In the genomic region with DNA sequence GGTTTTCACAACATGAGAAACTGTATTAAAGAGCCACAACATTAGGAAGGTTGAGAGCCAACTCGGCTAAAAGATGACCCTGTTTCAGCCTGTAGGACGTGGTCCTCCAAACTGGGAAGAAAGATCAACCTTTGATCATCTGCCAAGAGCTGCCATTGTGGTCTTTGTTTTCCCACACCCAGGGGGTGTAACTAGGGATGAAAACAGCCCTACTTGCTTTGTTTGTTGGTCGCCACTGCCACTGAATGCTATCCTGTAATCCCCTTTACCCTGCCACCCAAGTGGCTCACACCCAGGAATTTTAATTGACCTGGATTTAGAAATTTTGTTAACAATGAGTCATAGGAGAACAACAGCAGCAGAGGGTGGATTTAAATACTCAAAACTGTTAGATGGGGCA, we compare ENCODE assay signal across 27 mouse cellular contexts.
DNase-seq lines count a peak whose midpoint lies in the region; ATAC-seq lines count a peak whose summit lies in the region.
"Had no signal": no experiment of that assay in that cellular context is flagged by ENCODE, and none has a peak within 500 bp of the region (broad histone marks: within the 10 kb centered on the region; RNA-seq: fewer than 3 reads in every experiment).

No protein-coding gene starts in this region.

- WGBS in forebrain, embryonic 14.5 days = 11% methylated on average over 3 of the region's 3 CpGs
- WGBS in forebrain, embryonic 13.5 days = 11% methylated on average over 3 of the region's 3 CpGs
- 22% methylated on average over 3 of the region's 3 CpGs for WGBS in midbrain, embryonic 14.5 days
- WGBS in midbrain, embryonic 15.5 days = 20% methylated on average over 3 of the region's 3 CpGs

- H3K4me1 ChIP-seq in forebrain, embryonic 14.5 days (ENCODE audit: control insufficient read depth, insufficient read depth, low read length) = no peaks in the 10 kb centered on the region
- peaks cover 8% of the 10 kb centered on the region; the same call in 1 of the 2 replicates for H3K4me1 ChIP-seq in forebrain, embryonic 13.5 days
- no peaks in the 10 kb centered on the region for H3K4me1 ChIP-seq in midbrain, embryonic 14.5 days (ENCODE audit: control insufficient read depth, insufficient read depth, low read length)
- H3K4me1 ChIP-seq in midbrain, embryonic 15.5 days = no peaks in the 10 kb centered on the region
- H3K4me1 ChIP-seq: embryonic facial prominence, embryonic 13.5 days; forebrain, embryonic 15.5 days; intestine, embryonic 15.5 days; limb, embryonic 13.5 days; lung, embryonic 15.5 days; midbrain, embryonic 12.5 days; neural tube, embryonic 15.5 days had no signal

- H3K27me3 ChIP-seq in forebrain, embryonic 14.5 days (replicated peaks; ENCODE audit: control insufficient read depth, insufficient read depth, low read length) = no peaks in the 10 kb centered on the region
- 0 out of 2 replicates have a peak, but pooled peaks cover 6% of the 10 kb centered on the region for H3K27me3 ChIP-seq in forebrain, embryonic 13.5 days
- H3K27me3 ChIP-seq in midbrain, embryonic 14.5 days (ENCODE audit: control insufficient read depth, insufficient read depth, low read length) = no peaks in the 10 kb centered on the region
- no peaks in the 10 kb centered on the region; the same call in 1 of the 2 replicates for H3K27me3 ChIP-seq in midbrain, embryonic 15.5 days (replicated peaks)
- H3K27me3 ChIP-seq: forebrain, embryonic 15.5 days; intestine, embryonic 15.5 days; lung, embryonic 15.5 days; neural tube, embryonic 15.5 days had no signal

- DNase-seq in forebrain, embryonic 14.5 days (ENCODE audit: low spot score) = peak; percentile 48
- peak; percentile 46 for DNase-seq in midbrain, embryonic 14.5 days
- peak; percentile 66 for DNase-seq in ZHBTc4 (ENCODE audit: low read depth, low spot score)
- peak; percentile 92 for DNase-seq in retina, postnatal 1 day
- DNase-seq in heart, adult 18-20 months = no peak
- DNase-seq: adrenal gland, postnatal 14 days; cerebellum, adult 2 months; embryo, embryonic 11 days; gastrocnemius, postnatal 10 days; heart, postnatal 14 days; kidney, adult 2 months; kidney, postnatal 36 days; lung, postnatal 36 days had no signal

- H3K4me3 ChIP-seq in forebrain, embryonic 14.5 days (ENCODE audit: low read depth, low read length) = no peak overlapping the region
- no peak overlapping the region for H3K4me3 ChIP-seq in forebrain, embryonic 13.5 days
- no peak overlapping the region for H3K4me3 ChIP-seq in midbrain, embryonic 14.5 days (replicated peaks; ENCODE audit: low read depth, low read length)
- no peak overlapping the region for H3K4me3 ChIP-seq in midbrain, embryonic 15.5 days
- H3K4me3 ChIP-seq: embryonic facial prominence, embryonic 13.5 days; forebrain, embryonic 15.5 days; hindbrain, embryonic 10.5 days; intestine, embryonic 15.5 days; layer of hippocampus, adult 2 months; limb, embryonic 13.5 days; lung, embryonic 15.5 days; midbrain, embryonic 12.5 days; neural tube, embryonic 15.5 days had no signal

- no peaks in the 10 kb centered on the region for H3K9me3 ChIP-seq in forebrain, embryonic 14.5 days (replicated peaks; ENCODE audit: control insufficient read depth, low read length)
- H3K9me3 ChIP-seq in forebrain, embryonic 13.5 days (replicated peaks) = no peaks in the 10 kb centered on the region
- no peaks in the 10 kb centered on the region for H3K9me3 ChIP-seq in midbrain, embryonic 14.5 days (ENCODE audit: control insufficient read depth, low read length)
- no peaks in the 10 kb centered on the region for H3K9me3 ChIP-seq in midbrain, embryonic 15.5 days
- H3K9me3 ChIP-seq: embryonic facial prominence, embryonic 13.5 days; forebrain, embryonic 15.5 days; hindbrain, embryonic 10.5 days; intestine, embryonic 15.5 days; limb, embryonic 13.5 days; lung, embryonic 15.5 days; midbrain, embryonic 12.5 days; neural tube, embryonic 15.5 days had no signal

- H3K9ac ChIP-seq in forebrain, embryonic 14.5 days (ENCODE audit: low read length) = no peak overlapping the region
- H3K9ac ChIP-seq in forebrain, embryonic 13.5 days = no peak overlapping the region
- H3K9ac ChIP-seq in midbrain, embryonic 14.5 days (replicated peaks; ENCODE audit: low read length) = no peak overlapping the region
- H3K9ac ChIP-seq in midbrain, embryonic 15.5 days = no peak overlapping the region
- H3K9ac ChIP-seq: embryonic facial prominence, embryonic 13.5 days; forebrain, embryonic 15.5 days; intestine, embryonic 15.5 days; limb, embryonic 13.5 days; lung, embryonic 15.5 days; midbrain, embryonic 12.5 days; neural tube, embryonic 15.5 days had no signal

- H3K27ac ChIP-seq in forebrain, embryonic 14.5 days (ENCODE audit: low read depth, low read length) = no peak overlapping the region
- no peak overlapping the region for H3K27ac ChIP-seq in forebrain, embryonic 13.5 days
- H3K27ac ChIP-seq in midbrain, embryonic 14.5 days (replicated peaks; ENCODE audit: low read depth, low read length) = no peak overlapping the region
- H3K27ac ChIP-seq in midbrain, embryonic 15.5 days = no peak overlapping the region
- H3K27ac ChIP-seq: embryonic facial prominence, embryonic 13.5 days; forebrain, embryonic 15.5 days; hindbrain, embryonic 10.5 days; intestine, embryonic 15.5 days; layer of hippocampus, adult 2 months; limb, embryonic 13.5 days; lung, embryonic 15.5 days; midbrain, embryonic 12.5 days; neural tube, embryonic 15.5 days had no signal

- 0 out of 2 replicates have a peak, but pooled peaks have one; percentile 37 for ATAC-seq in forebrain, embryonic 14.5 days
- no peak for ATAC-seq in forebrain, embryonic 13.5 days
- no peak for ATAC-seq in midbrain, embryonic 14.5 days (ENCODE audit: low FRiP score, low TSS enrichment)
- no peak for ATAC-seq in midbrain, embryonic 15.5 days (replicated peaks)
- no peak for ATAC-seq in erythroblast, adult 5-6 weeks (replicated peaks; ENCODE audit: low FRiP score, poor library complexity, severe bottlenecking)
- ATAC-seq: forebrain, embryonic 15.5 days; hindbrain, embryonic 16.5 days; intestine, embryonic 15.5 days had no signal

- no peaks in the 10 kb centered on the region for H3K36me3 ChIP-seq in forebrain, embryonic 14.5 days (ENCODE audit: control insufficient read depth, insufficient read depth, low read length)
- no peaks in the 10 kb centered on the region for H3K36me3 ChIP-seq in forebrain, embryonic 13.5 days (ENCODE audit: poor library complexity, severe bottlenecking)
- H3K36me3 ChIP-seq in midbrain, embryonic 14.5 days (ENCODE audit: control insufficient read depth, insufficient read depth, low read length) = no peaks in the 10 kb centered on the region
- no peaks in the 10 kb centered on the region for H3K36me3 ChIP-seq in midbrain, embryonic 15.5 days (replicated peaks)
- H3K36me3 ChIP-seq: embryonic facial prominence, embryonic 13.5 days; forebrain, embryonic 15.5 days; hindbrain, embryonic 10.5 days; intestine, embryonic 15.5 days; limb, embryonic 13.5 days; lung, embryonic 15.5 days; midbrain, embryonic 12.5 days; neural tube, embryonic 15.5 days had no signal

- no peak overlapping the region for H3K4me2 ChIP-seq in forebrain, embryonic 14.5 days (ENCODE audit: low read length)
- H3K4me2 ChIP-seq in forebrain, embryonic 13.5 days = no peak overlapping the region
- no peak overlapping the region for H3K4me2 ChIP-seq in midbrain, embryonic 14.5 days (ENCODE audit: low read length)
- H3K4me2 ChIP-seq in midbrain, embryonic 15.5 days = no peak overlapping the region
- H3K4me2 ChIP-seq: embryonic facial prominence, embryonic 13.5 days; forebrain, embryonic 15.5 days; intestine, embryonic 15.5 days; limb, embryonic 13.5 days; liver, embryonic 11.5 days; lung, embryonic 15.5 days; midbrain, embryonic 12.5 days; neural tube, embryonic 15.5 days had no signal

Comparison
In these comparisons a context has a peak if more than half of its experiments do, and no peak if none do; other contexts are left out.
1. DNase-seq: peak in forebrain, embryonic 14.5 days (single experiment), midbrain, embryonic 14.5 days (single experiment), ZHBTc4 (single experiment) and retina, postnatal 1 day (single experiment); none in heart, adult 18-20 months (0 of 2).